Mouse (Mus musculus): ENCODE measurements around the gene Cacng4. TPM values are rescaled to one million over a fixed set of nuclear protein-coding genes. Genes with fewer than 3 reads are reported as not detected.

The Cacng4 gene
- polyA plus RNA-seq, 1 experiment, result 0.14 TPM

DNA sequence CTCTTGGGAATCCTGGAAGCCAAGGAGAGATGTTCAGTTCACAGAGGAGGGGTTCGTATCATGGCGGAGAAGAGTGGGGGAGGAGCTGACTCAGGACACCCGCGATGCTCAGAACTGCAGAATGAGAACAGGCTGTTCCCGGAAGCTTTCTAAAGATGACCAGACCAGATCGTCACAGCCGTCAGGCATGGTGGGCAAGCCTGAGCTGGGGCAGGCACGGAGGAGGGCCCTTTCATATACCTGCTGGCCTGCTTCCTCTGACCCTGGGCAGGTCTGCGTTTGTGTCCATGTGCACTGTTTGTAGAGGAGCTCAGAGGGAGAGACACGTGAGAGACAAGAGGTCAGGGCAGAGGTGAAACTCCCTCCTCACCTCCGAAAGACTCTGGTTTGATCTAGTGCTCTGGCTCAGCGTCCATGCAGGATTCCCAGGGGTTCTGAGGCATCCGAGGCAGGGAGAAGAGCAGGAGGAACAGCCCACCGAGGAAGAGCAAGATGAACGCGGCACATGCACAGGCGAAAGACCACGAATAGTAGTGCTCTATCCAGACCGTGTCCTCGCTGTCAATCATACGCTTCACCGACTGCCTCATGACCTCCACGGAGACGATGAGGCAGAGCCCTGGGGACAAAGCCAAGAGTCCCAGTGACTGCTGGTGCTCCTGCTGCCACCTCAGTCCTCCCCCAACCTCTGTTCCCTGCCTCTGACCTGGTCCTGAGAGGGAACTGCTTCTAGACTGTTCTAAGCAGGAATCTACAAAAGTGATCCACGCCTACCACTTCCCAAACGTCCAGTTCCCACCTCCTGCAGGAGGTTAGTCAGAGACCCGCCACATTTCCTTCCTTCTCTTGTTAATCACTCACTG, 90.9 kb downstream of the Cacng4 start:
- TF ChIP-seq POLR2AphosphoS2 (IDR thresholded peaks at IDR 0.05; ENCODE audit: insufficient read length, low read depth) (peak; percentile 57), MYOG (IDR thresholded peaks at IDR 0.05; ENCODE audit: control insufficient read depth in 1 of 3, insufficient read depth in 1 of 3, insufficient read length in 2 of 3, low read depth in 2 of 3) (no peak), POLR2A (IDR thresholded peaks at IDR 0.05; ENCODE audit: insufficient read length, low read depth) (peak; percentile 53)
- H3K79me2 ChIP-seq (ENCODE audit: control insufficient read depth, insufficient read depth), result no peaks in the 10 kb centered on the region
- no peak overlapping the region for H3K4me3 ChIP-seq

DNA sequence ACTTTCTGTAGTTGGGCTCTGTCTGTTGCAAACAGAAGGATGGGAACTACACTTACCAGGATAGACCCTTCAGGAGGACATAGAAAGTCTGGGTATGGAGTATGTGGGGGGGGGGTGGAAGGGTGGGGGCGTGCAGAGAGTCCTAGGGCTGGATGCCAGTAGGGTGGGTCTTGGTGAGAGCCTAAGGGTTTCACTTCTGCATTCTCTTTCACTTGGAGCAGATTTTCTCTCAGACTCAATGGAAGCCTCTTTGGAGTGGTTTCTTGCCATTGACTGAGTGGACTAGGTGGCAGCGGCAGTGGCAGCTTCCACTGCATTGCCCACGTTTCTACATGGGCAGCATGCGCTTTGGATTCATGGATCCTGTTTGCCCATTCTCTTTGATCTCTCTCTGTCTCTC, 94.4 kb downstream of the Cacng4 start:
- Histone ChIP-seq H3K27me3 (ENCODE audit: control insufficient read depth, insufficient read depth, insufficient read length) (no peaks in the 10 kb centered on the region), H3K79me2 (ENCODE audit: control insufficient read depth, insufficient read depth) (no peaks in the 10 kb centered on the region), H3K36me3 (ENCODE audit: control insufficient read depth, insufficient read depth) (no peaks in the 10 kb centered on the region), H3ac (ENCODE audit: control insufficient read depth, insufficient read length) (no peak overlapping the region), H3K4me2 (ENCODE audit: low read depth) (no peak overlapping the region), H3K4me3 (no peak overlapping the region)
- TF ChIP-seq REST (IDR thresholded peaks at IDR 0.05; ENCODE audit: insufficient read depth, insufficient read length), result no peak
- peak; percentile 61 for TF ChIP-seq POLR2AphosphoS2 (IDR thresholded peaks at IDR 0.05; ENCODE audit: insufficient read length, low read depth)

More for the DNA sequence above, 90.9 kb downstream of the Cacng4 start:
- Histone ChIP-seq H3K4me2 (ENCODE audit: low read depth) (no peak overlapping the region), H3K27me3 (ENCODE audit: control insufficient read depth, insufficient read depth, insufficient read length) (no peaks in the 10 kb centered on the region), H3K36me3 (ENCODE audit: control insufficient read depth, insufficient read depth) (no peaks in the 10 kb centered on the region), H3ac (ENCODE audit: control insufficient read depth, insufficient read length) (no peak overlapping the region)

DNA sequence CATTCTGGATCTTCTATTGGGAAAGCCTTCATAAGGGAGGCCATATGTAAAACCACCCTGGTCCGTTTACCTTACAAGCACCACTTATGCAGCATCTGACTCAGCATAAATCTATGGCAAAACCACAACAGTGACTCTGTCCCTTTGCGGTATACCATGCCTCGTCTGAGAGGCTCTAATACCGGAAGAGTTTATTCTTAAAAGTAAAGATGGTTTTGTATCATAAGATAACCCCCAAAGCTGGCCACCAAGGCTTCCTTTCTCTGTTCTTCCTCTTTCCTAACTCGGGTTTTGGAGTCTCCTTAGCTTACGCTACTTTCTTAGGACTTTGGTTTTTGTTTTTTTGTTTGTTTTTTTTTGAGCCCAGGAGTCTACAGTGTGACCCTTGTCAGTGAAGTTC, 101.0 kb downstream of the Cacng4 start:
- TF ChIP-seq E2F4 (IDR thresholded peaks at IDR 0.05; ENCODE audit: insufficient read depth) (no peak), POLR2AphosphoS2 (IDR thresholded peaks at IDR 0.05; ENCODE audit: insufficient read length, low read depth) (no peak), TCF12 (IDR thresholded peaks at IDR 0.05; ENCODE audit: insufficient read depth, poor library complexity, severe bottlenecking) (no peak), USF1 (IDR thresholded peaks at IDR 0.05; ENCODE audit: low read depth) (no peak), MYOG (IDR thresholded peaks at IDR 0.05; ENCODE audit: control insufficient read depth in 1 of 3, insufficient read depth in 1 of 3, insufficient read length in 2 of 3, low read depth in 2 of 3) (no peak), MYOD1 (IDR thresholded peaks at IDR 0.05; ENCODE audit: control insufficient read depth in 1 of 3, insufficient read length in 2 of 3, low read depth in 2 of 3) (no peak), POLR2A (IDR thresholded peaks at IDR 0.05; ENCODE audit: insufficient read length, low read depth) (no peak), MAX (IDR thresholded peaks at IDR 0.05; ENCODE audit: low read depth) (no peak), CEBPB (IDR thresholded peaks at IDR 0.05; ENCODE audit: insufficient read depth, poor library complexity, severe bottlenecking) (no peak), TCF3 (IDR thresholded peaks at IDR 0.05; ENCODE audit: insufficient read length, low read depth) (no peak), SRF (IDR thresholded peaks at IDR 0.05; ENCODE audit: control insufficient read depth, insufficient read length, low read depth) (no peak), REST (IDR thresholded peaks at IDR 0.05; ENCODE audit: insufficient read depth, insufficient read length) (no peak)
- Histone ChIP-seq H3K4me3 (no peak overlapping the region), H3K79me2 (ENCODE audit: control insufficient read depth, insufficient read depth) (no peaks in the 10 kb centered on the region)

DNA sequence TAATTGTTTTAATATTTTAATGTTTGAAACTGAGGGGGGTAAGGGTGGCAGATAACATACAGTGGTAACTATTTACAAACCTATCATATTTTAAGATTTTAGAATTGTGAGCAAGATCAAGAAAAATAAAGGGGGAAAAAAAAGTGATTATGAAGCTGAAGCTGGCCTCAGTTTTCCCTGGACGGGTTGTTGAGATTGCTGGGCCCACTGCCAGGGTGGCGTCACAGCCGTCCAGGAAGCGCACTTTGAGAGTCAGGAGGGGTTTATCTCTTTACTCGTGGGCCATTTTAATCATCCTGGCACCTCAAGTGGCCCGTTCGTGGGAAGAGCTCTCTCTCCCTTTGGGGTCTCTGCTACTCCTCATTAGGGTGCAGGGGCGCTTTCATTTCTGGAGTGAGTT, 102.8 kb downstream of the Cacng4 start:
- H3K36me3 ChIP-seq (ENCODE audit: control insufficient read depth, insufficient read depth), result peaks cover 4% of the 10 kb centered on the region
- no peaks in the 10 kb centered on the region for H3K27me3 ChIP-seq (ENCODE audit: control insufficient read depth, insufficient read depth, insufficient read length)
- no peak overlapping the region for H3K4me3 ChIP-seq
- no peak for TF ChIP-seq TCF3 (IDR thresholded peaks at IDR 0.05; ENCODE audit: insufficient read length, low read depth)
- TF ChIP-seq MAX (IDR thresholded peaks at IDR 0.05; ENCODE audit: low read depth), result no peak
- no peak overlapping the region for H3K4me2 ChIP-seq (ENCODE audit: low read depth)
- no peaks in the 10 kb centered on the region for H3K79me2 ChIP-seq (ENCODE audit: control insufficient read depth, insufficient read depth)
- no peak overlapping the region for H3ac ChIP-seq (ENCODE audit: control insufficient read depth, insufficient read length)

More for the DNA sequence above, 101.0 kb downstream of the Cacng4 start:
- Histone ChIP-seq H3K27me3 (ENCODE audit: control insufficient read depth, insufficient read depth, insufficient read length) (no peaks in the 10 kb centered on the region), H3ac (ENCODE audit: control insufficient read depth, insufficient read length) (no peak overlapping the region), H3K4me2 (ENCODE audit: low read depth) (no peak overlapping the region), H3K36me3 (ENCODE audit: control insufficient read depth, insufficient read depth) (no peaks in the 10 kb centered on the region)

DNA sequence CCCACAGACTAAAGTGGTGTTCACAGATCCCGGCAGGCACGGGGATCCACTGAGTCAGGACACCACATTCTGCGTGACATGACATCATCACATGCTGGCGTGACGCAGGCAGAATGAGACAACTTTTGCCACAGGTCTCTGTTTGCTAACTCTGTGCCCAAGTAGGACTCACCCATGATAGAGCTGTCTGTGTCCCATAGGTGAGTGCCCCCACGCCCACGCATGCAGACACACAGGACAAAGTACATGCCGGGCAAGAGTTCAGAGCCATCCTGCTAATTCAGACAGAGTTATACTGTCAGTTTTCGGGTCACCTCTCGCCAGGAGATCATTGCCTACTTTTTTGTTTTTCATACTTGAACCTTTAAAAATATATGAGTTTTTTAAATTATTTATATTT, 105.9 kb downstream of the Cacng4 start:
- no peak overlapping the region for H3K4me2 ChIP-seq (ENCODE audit: low read depth)
- H3ac ChIP-seq (ENCODE audit: control insufficient read depth, insufficient read length), result no peak overlapping the region
- H3K4me3 ChIP-seq, result no peak overlapping the region
- no peaks in the 10 kb centered on the region for H3K27me3 ChIP-seq (ENCODE audit: control insufficient read depth, insufficient read depth, insufficient read length)
- peaks cover 4% of the 10 kb centered on the region for H3K36me3 ChIP-seq (ENCODE audit: control insufficient read depth, insufficient read depth)
- H3K79me2 ChIP-seq (ENCODE audit: control insufficient read depth, insufficient read depth), result no peaks in the 10 kb centered on the region
- TF ChIP-seq REST (IDR thresholded peaks at IDR 0.05; ENCODE audit: insufficient read depth, insufficient read length) (no peak), USF1 (IDR thresholded peaks at IDR 0.05; ENCODE audit: low read depth) (no peak), MYOD1 (IDR thresholded peaks at IDR 0.05; ENCODE audit: control insufficient read depth in 1 of 3, insufficient read length in 2 of 3, low read depth in 2 of 3) (no peak), POLR2AphosphoS2 (IDR thresholded peaks at IDR 0.05; ENCODE audit: insufficient read length, low read depth) (no peak), TCF3 (IDR thresholded peaks at IDR 0.05; ENCODE audit: insufficient read length, low read depth) (no peak), E2F4 (IDR thresholded peaks at IDR 0.05; ENCODE audit: insufficient read depth) (no peak), CEBPB (IDR thresholded peaks at IDR 0.05; ENCODE audit: insufficient read depth, poor library complexity, severe bottlenecking) (no peak), SRF (IDR thresholded peaks at IDR 0.05; ENCODE audit: control insufficient read depth, insufficient read length, low read depth) (no peak), MAX (IDR thresholded peaks at IDR 0.05; ENCODE audit: low read depth) (no peak)

All from myocyte (in vitro differentiated cells).